Mouse (Mus musculus): ENCODE measurements around the gene Tbc1d10b. TPM values are rescaled to one million over a fixed set of nuclear protein-coding genes. Genes with fewer than 3 reads are reported as not detected.
"Not testable (repeated sequence)": the region's sequence is repeated elsewhere in the genome, so short reads cannot be mapped to it uniquely, and the experiment has no call there.

Gene Tbc1d10b
- total RNA-seq (2014; fragmentation: Nextera tagmentation) = 25.5 and 35.8 TPM in 2 replicates
- total RNA-seq (2017) = 23.9 and 41.0 TPM in 2 replicates

- ATAC-seq (replicated peaks; ENCODE audit: low FRiP score, low TSS enrichment, poor library complexity, severe bottlenecking) = no peak
These were observed at the start of gene Tbc1d10b for GRCm38 (mm10) chr7:127208295-127208552. Tbc1d10b (minus strand) TSS chr7:127208468.

- ATAC-seq (replicated peaks; ENCODE audit: low FRiP score, low TSS enrichment, poor library complexity, severe bottlenecking) = no peak
These were observed 48.2 kb upstream of the Tbc1d10b start for GRCm38 (mm10) chr7:127256518-127256917.

DNA sequence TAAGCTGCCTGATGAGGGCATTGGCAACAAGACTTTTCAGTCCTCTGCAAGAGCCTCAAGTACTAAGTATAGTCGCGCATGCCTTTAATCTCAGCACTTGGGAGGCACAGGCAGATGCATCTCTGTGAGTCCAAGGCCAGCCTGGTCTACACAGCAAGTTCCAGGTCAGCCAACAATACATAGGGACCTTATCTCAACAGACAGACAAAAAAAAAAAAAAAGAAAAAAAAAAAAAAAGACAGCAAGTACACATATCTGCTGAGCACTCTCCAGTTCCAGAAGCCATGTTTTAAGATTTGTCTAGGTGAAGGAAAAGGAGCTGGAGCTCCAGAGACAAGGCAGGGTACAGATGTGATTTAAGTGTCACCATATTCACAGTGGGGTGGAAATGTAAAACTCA lies 47.7 kb upstream of the Tbc1d10b start:
- no peak for ATAC-seq (replicated peaks; ENCODE audit: low FRiP score, low TSS enrichment, poor library complexity, severe bottlenecking)

GRCm38 (mm10) chr7:127255008-127255407 lies 46.7 kb upstream of the Tbc1d10b start:
- peak; percentile 41; the same call in 1 of the 2 replicates for ATAC-seq (replicated peaks; ENCODE audit: low FRiP score, low TSS enrichment, poor library complexity, severe bottlenecking)

- ATAC-seq (replicated peaks; ENCODE audit: low FRiP score, low TSS enrichment, poor library complexity, severe bottlenecking) = peak; percentile 70
These were observed 45.8 kb upstream of the Tbc1d10b start for GRCm38 (mm10) chr7:127253821-127254769.

DNA sequence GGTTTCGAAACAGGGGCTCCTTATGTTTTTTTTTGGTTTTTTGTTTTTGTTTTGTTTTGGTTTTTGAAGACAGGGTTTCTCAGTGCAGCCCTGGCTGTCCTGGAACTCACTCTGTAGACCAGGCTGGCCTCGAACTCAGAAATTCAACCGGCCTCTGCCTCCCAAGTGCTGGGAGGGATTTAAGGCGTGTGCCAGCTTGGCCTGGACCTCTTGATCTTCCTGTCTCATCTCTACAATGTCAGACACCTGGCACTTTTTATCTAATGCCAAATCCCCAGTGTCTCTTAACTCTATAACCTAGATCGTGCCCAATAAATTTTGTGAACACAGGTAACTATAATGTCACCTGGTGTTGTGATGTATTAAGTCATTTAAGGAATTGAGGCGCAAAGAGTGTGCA lies 45.1 kb upstream of the Tbc1d10b start:
- no peak for ATAC-seq (replicated peaks; ENCODE audit: low FRiP score, low TSS enrichment, poor library complexity, severe bottlenecking)

DNA sequence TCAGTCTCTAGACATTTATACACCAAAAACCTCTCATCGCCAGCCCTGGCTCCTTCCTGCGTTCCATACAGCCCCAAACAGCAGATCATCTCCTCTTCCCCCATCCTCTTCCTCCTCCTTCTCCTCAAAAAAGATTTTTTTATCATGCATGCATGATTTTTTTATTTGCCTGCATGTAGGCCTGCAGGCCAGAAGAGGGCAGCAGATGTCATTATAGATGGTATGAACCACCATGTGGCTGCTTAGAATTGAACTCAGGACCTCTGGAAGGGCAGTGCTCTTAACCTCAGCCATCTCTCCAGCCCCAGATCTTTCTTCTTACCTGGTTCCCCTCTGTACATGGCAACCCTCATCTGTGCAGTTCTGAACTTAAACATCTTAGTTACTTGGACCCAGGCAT lies 44.1 kb upstream of the Tbc1d10b start:
- ATAC-seq (replicated peaks; ENCODE audit: low FRiP score, low TSS enrichment, poor library complexity, severe bottlenecking) = no peak

DNA sequence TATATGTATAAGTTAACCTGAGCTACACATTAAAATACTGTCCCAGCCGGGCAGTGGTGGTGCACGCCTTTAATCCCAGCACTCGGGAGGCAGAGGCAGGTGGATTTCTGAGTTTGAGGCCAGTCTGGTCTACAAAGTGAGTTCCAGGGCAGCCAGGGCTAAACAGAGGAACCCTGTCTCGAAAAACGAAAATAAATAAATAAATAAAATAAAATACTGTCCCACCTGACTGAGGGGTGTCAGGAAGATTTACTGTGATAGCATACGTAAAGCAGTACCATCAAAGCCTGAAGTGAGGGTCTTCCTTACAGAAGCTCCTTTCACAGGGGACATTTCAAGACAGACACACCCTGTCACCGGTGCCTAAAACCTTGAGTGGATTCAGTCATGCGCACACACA lies 42.2 kb upstream of the Tbc1d10b start:
- not testable (repeated sequence) for ATAC-seq (replicated peaks; ENCODE audit: low FRiP score, low TSS enrichment, poor library complexity, severe bottlenecking)

DNA sequence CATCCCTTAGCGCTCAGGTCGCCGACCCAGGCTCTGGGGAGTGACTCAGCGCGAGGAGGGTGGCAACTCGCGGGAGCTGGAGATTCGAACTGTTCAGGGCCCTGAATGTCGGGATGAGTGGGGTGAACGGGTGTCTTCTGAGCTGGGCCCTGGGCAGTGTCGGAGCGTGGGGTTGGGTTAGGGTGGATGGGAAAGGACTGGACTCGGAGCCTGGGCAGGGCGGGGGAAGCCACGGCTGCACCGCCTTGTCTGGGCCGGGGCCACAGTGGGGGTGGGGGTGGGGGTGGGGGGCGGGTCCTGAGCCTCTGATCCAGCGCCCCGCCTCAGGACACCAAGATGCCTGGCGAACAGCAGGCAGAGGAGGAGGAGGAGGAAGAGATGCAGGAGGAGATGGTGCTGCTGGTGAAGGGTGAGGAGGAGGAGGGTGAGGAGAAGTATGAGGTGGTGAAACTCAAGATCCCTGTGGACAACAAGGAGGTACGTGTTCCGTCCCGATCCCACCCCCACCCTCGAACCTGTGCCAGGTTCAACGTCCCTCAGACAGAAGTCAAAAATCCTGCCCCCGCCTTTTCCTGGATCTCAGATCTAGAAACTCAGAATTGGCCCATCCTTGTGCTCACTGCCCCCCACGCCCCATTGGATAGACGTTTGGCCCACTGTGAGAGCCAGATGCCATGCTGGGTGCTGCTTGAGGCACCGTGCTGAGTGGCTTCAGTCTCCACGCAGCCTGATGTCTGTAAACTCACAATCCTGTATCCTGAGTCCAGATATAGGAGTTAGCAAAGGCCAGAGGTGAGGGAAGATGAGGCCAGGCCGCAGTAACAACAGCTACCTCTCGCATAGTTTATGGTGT lies 36.6 kb upstream of the Tbc1d10b start:
- ATAC-seq (replicated peaks; ENCODE audit: low FRiP score, low TSS enrichment, poor library complexity, severe bottlenecking) = peak; percentile 20; the same call in 1 of the 2 replicates

DNA sequence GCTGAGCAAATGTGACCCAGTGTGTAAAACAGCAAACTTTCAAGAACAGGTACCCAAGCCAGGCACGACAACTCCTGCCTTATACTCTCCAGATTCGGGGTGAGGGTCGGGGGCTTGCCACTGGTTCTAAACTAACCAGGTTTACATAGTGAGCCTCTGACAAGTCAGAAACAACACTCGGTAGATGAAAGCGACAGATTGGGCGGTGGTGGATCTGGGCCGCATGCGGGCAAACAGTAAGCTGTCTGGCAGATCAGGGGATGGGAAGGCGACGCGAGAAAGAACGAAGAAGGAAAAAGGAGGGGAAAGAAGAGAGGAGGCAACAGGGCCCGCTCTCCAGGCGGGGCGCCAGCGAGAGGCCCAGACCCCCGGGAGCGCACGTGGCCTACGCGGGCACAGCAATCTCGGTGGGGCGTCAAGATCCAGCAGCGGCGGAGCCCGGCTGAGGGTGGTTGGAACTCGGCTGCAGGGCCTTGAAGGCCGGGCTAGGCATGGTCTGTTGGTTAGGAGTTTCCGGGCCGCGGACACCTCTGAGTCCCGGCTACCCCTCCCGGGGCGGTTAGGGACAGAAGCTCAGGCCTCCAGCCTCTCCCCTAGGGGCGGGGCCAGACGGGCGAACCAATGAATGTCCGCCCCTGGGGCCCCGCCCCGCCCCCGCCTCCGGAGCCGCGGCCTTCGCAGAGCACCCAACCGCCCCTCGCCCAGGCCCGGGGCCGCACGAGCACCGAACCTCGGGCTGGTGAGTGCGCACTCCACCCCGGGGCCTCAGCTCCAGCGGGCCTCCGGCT lies 35.8 kb upstream of the Tbc1d10b start, which contains the start of gene Zfp771:
Gene Zfp771, plus strand, starts transcription at position 405 of the 788 bp plus-strand sequence.
- ATAC-seq (replicated peaks; ENCODE audit: low FRiP score, low TSS enrichment, poor library complexity, severe bottlenecking) = peak; percentile 85

DNA sequence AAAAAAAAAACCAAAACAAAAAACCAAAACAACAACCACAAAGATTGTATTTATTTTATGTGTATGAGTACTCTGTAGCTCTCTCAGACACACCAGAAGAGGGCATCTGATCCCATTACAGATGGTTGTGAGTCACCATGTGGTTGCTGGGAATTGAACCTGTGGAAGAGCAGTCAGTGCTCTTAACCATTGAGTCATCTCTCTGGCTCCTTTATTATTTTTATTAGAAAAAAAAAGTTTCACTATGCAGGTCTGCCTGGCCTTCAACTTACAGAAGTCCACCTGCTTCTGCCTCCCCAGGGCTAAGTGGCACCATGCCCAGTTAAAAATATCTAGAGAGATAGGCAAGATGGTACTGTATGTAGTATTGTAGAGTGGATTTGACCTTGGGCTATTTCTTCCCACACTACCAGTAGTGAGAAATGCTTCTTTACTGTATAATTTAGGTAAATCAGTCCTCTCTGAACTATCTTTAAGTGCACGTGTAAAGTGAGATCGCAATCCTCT lies 35.1 kb upstream of the Tbc1d10b start:
- peak; percentile 9; the same call in 1 of the 2 replicates for ATAC-seq (replicated peaks; ENCODE audit: low FRiP score, low TSS enrichment, poor library complexity, severe bottlenecking)

DNA sequence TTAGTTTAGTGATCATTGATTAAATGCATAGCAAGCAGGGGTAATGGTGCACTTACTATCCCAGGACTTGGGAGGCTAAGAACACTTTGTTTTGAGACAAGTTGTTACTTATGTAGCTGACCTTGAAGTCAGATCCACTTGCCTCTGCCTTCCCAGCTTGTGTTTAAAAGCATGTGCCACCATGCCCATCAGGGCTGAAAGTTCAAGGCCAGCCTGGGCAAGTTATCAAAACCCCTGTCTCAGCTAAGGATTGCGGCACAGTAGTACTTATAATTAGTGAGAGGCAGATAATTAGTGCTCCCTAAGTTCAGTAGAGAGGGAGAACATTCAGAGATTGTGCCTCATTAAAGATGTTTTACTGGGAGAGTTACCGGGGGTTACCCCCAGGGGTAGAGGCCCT lies 26.5 kb upstream of the Tbc1d10b start:
- ATAC-seq (replicated peaks; ENCODE audit: low FRiP score, low TSS enrichment, poor library complexity, severe bottlenecking) = no peak

GRCm38 (mm10) chr7:127233765-127234164 lies 25.5 kb upstream of the Tbc1d10b start:
- ATAC-seq (replicated peaks; ENCODE audit: low FRiP score, low TSS enrichment, poor library complexity, severe bottlenecking) = 0 out of 2 replicates have a peak, but pooled peaks have one; percentile 8

DNA sequence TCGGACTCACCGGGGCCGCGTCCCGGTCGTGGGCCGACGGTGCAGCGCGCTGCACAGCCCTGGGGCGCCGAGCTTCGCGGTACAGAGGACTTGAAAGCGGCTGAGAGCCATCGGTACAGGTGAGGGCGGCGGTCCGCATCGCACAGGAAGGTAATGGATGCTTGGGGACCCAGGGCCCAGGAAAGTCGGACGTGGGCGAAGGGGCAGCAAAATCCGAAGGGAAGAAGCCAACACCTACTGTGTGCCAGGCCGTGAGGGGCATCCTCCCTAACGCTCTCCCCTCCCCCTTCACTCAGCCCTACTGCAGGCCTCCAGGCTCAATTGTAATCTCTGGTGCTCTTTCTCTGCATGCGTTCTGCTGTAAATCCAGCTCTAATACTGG lies 25.1 kb upstream of the Tbc1d10b start:
- no peak for ATAC-seq (replicated peaks; ENCODE audit: low FRiP score, low TSS enrichment, poor library complexity, severe bottlenecking)

DNA sequence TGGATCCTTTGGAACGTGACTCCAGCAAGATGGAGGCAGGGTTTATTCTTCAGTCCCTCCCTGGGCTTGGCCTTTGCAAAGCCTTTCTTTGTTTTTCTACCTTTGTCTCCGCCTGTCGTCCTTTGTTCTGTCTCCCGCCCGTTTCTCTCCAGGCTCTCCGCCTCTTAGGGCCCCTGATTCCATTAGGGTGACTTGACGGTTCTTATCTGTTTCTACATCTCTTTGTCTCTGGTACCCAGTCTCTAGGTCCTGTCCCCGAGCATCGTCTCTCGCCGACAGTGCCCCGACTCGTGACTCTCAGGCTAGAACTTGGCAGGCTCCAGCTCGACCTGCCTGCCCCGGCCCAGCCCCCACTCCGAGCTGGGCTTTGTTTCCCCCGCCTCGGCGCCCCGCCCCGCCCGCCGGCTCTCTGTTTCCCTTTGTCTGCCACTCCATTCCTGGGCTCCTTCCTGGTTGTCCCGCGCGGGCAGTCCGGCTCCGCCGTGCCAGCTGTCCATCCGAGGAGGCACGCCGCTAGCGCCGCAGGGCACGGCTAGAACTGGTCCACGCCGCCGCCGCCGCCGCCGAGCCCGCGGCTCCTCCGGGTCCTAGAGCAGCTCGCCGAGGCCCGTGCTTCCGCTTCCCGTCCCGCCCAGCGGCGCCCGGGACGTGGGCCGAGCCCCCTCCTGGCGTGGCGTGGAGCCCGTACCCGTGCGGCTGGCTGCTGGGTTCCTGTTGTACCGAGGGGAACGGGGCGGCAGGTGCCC lies 24.5 kb upstream of the Tbc1d10b start, which contains the start of the genes Zfp553 and Sept1:
Gene Zfp553, plus strand, starts transcription at position 440 of the 746 bp plus-strand sequence.
Gene Sept1, minus strand, starts transcription at position 509 of the 746 bp plus-strand sequence.
- ATAC-seq (replicated peaks; ENCODE audit: low FRiP score, low TSS enrichment, poor library complexity, severe bottlenecking) = peak; percentile 65

DNA sequence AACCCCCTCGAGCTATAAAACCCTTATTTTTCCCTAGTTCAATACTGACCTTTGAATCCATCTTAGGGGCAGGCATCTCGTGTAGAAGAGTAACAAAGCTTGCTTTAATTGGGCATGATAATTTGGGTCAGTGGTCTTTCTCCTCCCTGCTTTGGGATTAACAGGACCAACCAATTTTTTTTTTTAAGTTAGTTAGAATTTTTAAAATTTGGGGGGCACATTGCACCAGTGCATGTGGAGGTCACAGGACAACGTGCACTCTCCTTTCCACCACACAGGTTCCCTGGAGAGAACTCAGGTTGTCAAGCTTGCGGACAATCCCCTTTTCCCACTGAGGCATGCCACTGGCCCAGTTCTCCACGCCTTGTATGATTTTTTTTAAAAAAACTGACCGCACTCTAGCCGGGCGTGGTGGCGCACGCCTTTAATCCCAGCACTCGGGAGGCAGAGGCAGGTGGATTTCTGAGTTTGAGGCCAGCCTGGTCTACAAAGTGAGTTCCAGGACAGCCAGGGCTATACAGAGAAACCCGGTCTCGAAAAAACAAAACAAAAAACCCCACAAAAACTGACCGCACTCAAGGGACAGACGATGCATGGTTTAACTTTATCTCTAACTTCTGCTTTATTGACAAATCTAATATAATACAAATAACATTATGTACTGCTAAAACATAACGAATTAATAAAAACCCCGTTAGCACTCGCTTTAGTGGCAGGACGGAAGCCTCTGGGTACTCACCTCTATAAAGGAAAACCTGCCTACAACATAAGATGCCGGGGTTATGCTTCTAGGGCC lies 23.8 kb upstream of the Tbc1d10b start:
- no peak for ATAC-seq (replicated peaks; ENCODE audit: low FRiP score, low TSS enrichment, poor library complexity, severe bottlenecking)

GRCm38 (mm10) chr7:127231376-127231775 lies 23.1 kb upstream of the Tbc1d10b start:
- ATAC-seq (replicated peaks; ENCODE audit: low FRiP score, low TSS enrichment, poor library complexity, severe bottlenecking) = no peak

Data from megakaryocyte-erythroid progenitor cell, adult 5-6 weeks (primary cell).